Mouse (Mus musculus) heart, adult 9 months (tissue): ENCODE results near the gene Stat3.

Experiments
- DNase-seq, 2 experiments: peaks; one replicate each; pipeline ENCODE4 v3.0.0; 2022; ENCODE audit warnings: low spot score in 2 of 2

The Stat3 gene

DNA sequence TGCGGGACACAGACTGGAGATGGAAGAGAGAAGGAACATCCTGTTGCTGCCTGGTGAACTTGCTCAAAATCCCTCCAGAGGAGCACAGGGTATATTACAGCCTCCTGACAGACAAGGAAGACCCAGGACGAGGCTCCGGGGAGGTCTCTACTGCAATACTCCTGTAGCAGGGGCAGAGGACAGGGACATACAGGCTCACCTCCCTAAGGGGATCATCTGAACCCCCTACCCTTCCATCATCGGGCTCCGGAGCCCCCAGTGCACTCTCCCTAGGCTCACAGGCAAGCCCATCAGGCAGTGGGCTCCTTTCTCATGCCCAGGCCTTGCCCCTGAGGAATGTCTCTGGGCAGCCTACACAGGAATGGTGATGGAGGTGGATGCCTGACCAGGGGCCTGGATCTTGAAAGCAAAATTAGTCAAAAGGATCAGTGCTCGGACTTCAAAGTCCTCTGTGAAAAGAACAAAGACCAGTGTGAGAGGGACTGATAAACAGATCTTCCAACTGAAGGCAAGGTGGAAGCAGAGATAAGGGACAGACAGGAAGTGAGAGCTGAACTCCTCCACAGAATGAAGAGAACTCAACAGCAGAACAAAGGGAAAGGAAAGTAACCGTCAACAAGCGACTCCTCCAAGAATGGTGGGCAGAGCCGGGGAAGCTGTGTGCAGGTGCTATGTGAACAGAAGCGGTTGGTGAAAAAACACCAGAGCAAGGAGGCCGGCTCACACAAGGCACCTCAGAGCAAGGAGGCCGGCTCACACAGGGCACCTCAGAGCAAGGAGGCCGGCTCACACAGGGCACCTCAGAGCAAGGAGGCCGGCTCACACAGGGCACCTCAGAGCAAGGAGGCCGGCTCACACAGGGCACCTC, 47.9 kb downstream of the Stat3 start:
- DNase-seq = no peak

- no peak for DNase-seq
Observed at GRCm38 (mm10) chr11:100890481-100890880, 48.9 kb downstream of the Stat3 start.

DNA sequence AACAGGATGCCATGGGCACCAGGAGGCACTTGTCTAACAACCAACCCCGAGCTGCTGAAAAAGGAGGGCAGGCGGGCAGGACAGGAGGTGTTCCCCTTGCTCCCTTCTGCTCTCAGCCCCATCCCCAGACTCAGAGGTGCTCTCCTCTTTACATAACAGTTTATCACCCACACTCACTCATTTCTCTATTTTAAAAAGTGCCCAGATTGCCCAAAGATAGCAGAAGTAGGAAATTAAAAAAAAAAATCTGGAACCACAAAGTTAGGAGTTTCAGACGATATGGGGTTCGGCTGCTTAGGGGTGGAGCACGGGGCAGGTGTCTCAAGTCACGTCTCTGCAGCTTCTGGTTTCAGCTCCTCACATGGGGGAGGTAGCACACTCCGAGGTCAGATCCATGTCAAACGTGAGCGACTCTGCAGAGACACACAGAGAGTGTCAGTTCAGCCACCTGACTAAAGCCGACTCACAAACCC, 51.0 kb downstream of the Stat3 start:
- DNase-seq = no peak

DNA sequence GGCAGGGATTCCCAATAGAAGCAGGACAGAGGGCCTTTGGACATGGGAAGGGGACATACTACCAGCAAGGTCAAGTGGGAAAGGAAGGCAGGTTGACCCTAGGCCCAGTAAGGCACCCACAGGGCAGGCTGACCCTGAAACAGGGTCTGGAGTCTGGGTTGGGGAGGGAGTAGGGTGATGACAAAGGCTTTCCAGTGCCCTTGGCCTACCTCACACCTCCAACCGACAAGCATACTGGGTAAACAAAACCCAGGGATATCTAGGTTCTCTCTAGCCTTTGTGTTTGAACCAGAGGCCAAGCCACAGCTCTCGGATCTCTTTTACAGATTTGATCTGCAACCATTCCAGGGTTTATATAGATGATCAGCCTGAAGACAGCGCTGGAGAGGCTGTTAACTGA, 51.6 kb downstream of the Stat3 start:
- DNase-seq = no peak

DNA sequence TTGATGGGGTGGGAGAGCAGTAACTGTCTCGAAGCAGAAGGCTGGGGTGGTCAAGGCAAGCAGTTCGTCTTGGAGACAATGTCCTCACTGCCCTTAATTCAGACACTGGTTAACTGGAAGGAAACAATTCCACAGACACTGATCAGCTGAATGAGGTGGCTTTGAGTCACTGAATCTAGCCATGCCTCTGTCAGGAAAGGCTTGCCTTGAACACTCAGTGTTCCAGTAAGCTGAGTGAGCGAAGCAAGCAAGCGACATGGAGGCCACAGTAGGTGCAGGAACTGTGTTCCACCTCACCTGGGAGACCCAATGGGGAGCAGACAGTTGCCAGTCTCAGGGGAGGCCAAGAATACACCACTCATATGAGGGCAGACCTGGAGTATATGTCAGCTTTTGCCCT, 52.1 kb downstream of the Stat3 start:
- DNase-seq = no peak

GRCm38 (mm10) chr11:100886188-100886740, 53.1 kb downstream of the Stat3 start:
- no peak for DNase-seq

GRCm38 (mm10) chr11:100885472-100885871, 53.9 kb downstream of the Stat3 start:
- peak; percentile 25 to 54 for DNase-seq

DNA sequence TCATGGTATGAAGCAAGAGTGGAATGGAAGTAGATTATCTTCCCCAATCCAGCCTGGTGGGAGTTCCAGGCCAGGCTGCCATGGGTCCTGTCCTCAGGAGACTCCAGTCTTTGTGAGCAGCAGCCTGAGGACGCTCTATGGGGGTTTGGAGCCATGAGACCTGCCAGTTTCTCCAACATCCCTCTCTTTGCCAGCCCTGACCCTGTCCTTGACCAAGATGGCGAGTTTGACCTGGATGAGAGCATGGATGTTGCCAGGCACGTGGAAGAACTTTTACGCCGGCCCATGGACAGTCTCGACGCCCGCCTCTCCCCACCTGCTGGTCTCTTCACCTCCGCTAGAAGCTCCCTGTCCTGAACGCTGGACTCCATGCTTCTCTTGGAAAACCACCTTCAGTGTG, 55.7 kb downstream of the Stat3 start:
- DNase-seq = no peak

- DNase-seq = no peak
Observed at GRCm38 (mm10) chr11:100879321-100880078, 59.8 kb downstream of the Stat3 start.

GRCm38 (mm10) chr11:100875761-100876160, 63.6 kb downstream of the Stat3 start:
- DNase-seq = no peak

DNA sequence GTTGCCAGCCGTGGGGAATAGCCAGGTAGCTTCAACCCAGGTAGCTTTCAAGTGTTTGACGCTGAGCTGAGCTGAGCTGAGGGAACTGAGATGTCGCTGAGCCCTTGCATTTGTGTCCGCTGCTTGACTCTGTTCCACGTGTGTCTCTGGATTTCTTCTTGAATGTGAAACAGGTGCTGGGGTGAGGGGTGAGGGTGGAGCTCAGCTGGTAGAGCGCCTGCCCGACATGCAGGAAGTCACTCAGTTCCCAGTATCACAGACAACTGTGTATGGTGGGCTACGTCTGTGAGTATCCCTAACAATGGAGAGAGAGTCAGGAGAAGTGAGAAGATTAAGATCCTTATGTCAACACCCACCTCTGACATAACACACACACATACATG, 68.4 kb downstream of the Stat3 start:
- DNase-seq = no peak

- no peak for DNase-seq
Observed at GRCm38 (mm10) chr11:100870256-100870967, 68.9 kb downstream of the Stat3 start.

DNA sequence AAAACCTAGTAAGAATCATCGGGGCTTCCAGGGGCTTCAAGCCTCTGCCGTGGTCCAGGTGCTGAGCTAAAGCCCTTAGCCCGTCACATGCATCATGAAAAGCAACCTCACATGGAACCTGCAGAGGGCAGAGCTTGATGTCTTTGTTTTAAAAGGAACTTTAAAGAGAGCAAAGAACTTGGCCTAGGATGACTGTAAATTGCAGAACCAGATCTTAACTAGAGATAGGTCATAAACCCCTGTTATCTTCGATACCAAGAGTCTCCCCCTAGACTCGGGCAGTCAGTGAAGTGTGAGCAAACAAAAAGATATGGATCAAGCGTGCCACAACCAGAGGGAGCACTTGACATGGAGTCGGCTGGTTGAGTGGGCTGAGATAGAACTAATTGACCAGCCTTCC, 73.7 kb downstream of the Stat3 start:
- DNase-seq = no peak

DNA sequence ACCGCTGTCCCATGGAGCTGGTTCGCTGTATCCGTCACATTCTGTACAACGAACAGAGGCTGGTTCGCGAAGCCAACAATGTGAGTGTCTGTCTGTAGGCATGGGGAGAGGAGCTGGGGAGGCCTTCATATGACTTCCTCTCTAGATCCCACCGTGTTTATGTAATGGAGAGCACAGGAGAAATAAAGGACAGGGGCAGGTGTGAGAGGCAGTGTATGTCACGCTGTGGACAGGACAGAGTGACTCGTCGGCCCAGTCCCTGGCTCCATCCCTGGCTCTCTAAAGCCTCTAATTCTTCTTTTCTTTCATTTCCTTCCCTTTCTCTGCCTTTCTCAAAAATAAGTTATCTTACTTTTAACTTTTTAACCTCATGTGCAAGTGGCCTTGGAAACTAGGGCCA, 76.2 kb downstream of the Stat3 start:
- no peak for DNase-seq

DNA sequence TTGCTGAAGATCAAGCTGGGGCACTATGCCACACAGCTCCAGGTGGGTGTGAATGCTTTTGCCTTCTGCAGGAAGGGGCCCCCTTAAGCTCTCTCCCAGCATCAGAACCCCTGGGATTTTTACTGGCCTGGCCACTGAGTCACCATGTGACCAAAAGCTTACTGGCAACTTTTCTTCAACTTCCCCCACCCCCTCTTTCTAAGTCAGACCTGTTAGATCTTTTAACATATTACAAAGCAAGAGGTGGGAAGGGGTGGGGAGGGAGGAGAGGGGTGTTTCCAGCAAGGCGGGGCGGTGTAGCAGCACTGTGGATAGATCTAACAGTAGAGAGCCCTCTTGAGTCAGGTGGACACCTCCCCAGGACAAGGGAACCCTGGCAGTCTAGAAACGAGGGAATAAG, 77.5 kb downstream of the Stat3 start:
- DNase-seq = no peak

- no peak for DNase-seq
Observed at GRCm38 (mm10) chr11:100861335-100861734, 78.0 kb downstream of the Stat3 start.

DNA sequence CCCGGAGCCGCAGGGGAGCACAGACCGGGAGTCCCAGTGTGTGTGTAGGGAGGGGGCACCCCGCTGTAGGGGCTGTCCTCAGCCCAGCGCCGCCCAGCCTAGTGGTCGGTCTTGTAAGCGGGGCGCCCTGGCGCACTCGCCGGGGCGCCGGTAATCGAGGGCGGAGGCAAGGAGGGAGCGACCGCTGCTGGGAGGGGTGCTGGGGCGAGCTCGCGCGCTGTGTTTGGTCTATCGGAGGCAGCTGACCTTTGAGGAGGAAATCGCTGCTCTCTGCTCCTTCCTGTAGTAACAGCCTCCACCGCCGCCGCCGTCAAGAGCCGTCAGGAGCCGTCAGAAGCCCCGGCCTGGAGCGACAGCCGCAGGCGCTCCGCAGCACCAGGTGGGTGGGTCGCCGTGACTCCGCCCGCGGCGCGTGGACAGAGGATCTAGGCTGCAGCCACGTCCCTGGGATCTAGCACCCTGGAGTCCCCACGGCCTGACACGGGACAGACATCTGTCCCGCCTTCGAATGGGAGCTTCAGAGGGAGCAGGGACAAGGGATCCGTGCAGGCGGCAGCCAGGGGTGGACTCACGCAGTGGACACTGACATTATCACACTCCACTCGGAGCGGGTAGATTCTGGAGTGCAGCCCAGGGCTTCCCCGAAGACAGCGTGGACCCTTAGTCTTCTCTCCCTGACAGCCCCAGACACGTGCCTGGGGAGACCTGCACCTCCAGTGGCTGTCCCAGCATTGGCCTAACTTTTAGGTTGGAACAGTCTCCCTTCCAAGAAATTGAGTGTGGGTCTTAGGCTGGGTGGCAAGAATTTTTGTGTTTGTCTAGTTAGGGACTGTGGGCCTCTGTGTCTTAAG, 78.9 kb downstream of the Stat3 start:
- peak; percentile 91 to 92 for DNase-seq

GRCm38 (mm10) chr11:100859579-100860075, 79.7 kb downstream of the Stat3 start:
- no peak for DNase-seq

GRCm38 (mm10) chr11:100858935-100859578, 80.3 kb downstream of the Stat3 start, which contains the start of gene Stat5a:
TSS of gene Stat5a (plus strand) at chr11:100859351.
- peak; percentile 80 to 85 for DNase-seq

DNA sequence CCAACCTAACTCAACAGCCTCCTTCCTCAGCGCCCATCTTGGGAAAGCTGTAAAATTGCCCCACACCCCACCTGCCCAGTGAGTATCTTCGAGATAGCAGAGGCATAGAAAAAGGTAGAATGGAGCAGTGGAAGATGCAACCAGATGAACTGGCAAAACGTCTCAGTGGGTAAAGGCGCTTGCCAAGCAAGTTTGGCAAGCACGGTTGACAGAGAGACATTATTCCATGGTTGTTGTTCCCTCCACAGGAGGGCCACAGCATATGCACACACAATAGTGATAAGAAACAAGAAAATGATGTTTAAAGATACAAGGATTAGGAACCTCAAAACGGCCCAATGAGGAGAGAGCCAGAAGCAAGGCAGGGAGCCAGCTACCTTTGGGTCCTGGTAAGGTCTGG, 81.4 kb downstream of the Stat3 start:
- no peak for DNase-seq
